Mouse (Mus musculus): ENCODE data around the gene Acaca. TPM values are rescaled to one million over a fixed set of nuclear protein-coding genes. Genes with fewer than 3 reads are reported as not detected.

Gene Acaca
- polyA plus RNA-seq, 1 experiment from 2014 or later: 20.5 TPM

GRCm38 (mm10) chr11:84348843-84349825 is 219.7 kb downstream of the Acaca start:
- H3K9me3 ChIP-seq (ENCODE audit: low read depth, low read length): no peaks in the 10 kb centered on the region
- H3K4me2 ChIP-seq: no peak overlapping the region
- DNase-seq (no peak), ATAC-seq (ENCODE audit: insufficient read depth) (no peak)
- TF ChIP-seq CTCF (IDR thresholded peaks at IDR 0.05; ENCODE audit: low read depth): no peak
- no peaks in the 10 kb centered on the region for H3K4me1 ChIP-seq (ENCODE audit: insufficient read depth)
- WGBS: 57% methylated on average over 16 of the region's 16 CpGs
- no peak overlapping the region for H3K9ac ChIP-seq
- 0 out of 2 replicates have a peak, but pooled peaks cover 3% of the 10 kb centered on the region for H3K36me3 ChIP-seq (ENCODE audit: insufficient read depth)
- no peaks in the 10 kb centered on the region for H3K27me3 ChIP-seq (ENCODE audit: insufficient read depth, low read length)
- H3K4me3 ChIP-seq (ENCODE audit: low read depth, low read length): no peak overlapping the region
- H3K27ac ChIP-seq (ENCODE audit: low read depth): no peak overlapping the region

- Histone ChIP-seq H3K27ac (ENCODE audit: low read depth) (no peak overlapping the region), H3K4me3 (ENCODE audit: low read depth, low read length) (no peak overlapping the region), H3K27me3 (ENCODE audit: insufficient read depth, low read length) (no peaks in the 10 kb centered on the region), H3K4me2 (no peak overlapping the region), H3K36me3 (ENCODE audit: insufficient read depth) (no peaks in the 10 kb centered on the region), H3K9me3 (ENCODE audit: low read depth, low read length) (no peaks in the 10 kb centered on the region), H3K4me1 (ENCODE audit: insufficient read depth) (no peaks in the 10 kb centered on the region), H3K9ac (no peak overlapping the region)
- WGBS: 79% methylated on average over 1 of the region's 1 CpGs
- ATAC-seq (ENCODE audit: insufficient read depth): no peak
- no peak for DNase-seq
- TF ChIP-seq CTCF (IDR thresholded peaks at IDR 0.05; ENCODE audit: low read depth): no peak
Measured at GRCm38 (mm10) chr11:84351150-84351549, 221.7 kb downstream of the Acaca start.

GRCm38 (mm10) chr11:84353058-84353726 is 223.7 kb downstream of the Acaca start:
- DNase-seq (no peak), ATAC-seq (ENCODE audit: insufficient read depth) (no peak)
- Histone ChIP-seq H3K4me1 (ENCODE audit: insufficient read depth) (no peaks in the 10 kb centered on the region), H3K9ac (no peak overlapping the region), H3K36me3 (ENCODE audit: insufficient read depth) (no peaks in the 10 kb centered on the region), H3K9me3 (ENCODE audit: low read depth, low read length) (no peaks in the 10 kb centered on the region), H3K27me3 (ENCODE audit: insufficient read depth, low read length) (no peaks in the 10 kb centered on the region), H3K4me3 (ENCODE audit: low read depth, low read length) (no peak overlapping the region), H3K27ac (ENCODE audit: low read depth) (no peak overlapping the region), H3K4me2 (no peak overlapping the region)
- TF ChIP-seq CTCF (IDR thresholded peaks at IDR 0.05; ENCODE audit: low read depth): no peak
- WGBS: 88% methylated on average over 7 of the region's 7 CpGs

GRCm38 (mm10) chr11:84357304-84357703 is 227.8 kb downstream of the Acaca start:
- TF ChIP-seq CTCF (IDR thresholded peaks at IDR 0.05; ENCODE audit: low read depth): no peak
- no peak overlapping the region for H3K9ac ChIP-seq
- no peak for ATAC-seq (ENCODE audit: insufficient read depth)

GRCm38 (mm10) chr11:84357771-84358170 is 228.3 kb downstream of the Acaca start:
- Histone ChIP-seq H3K4me1 (ENCODE audit: insufficient read depth) (no peaks in the 10 kb centered on the region), H3K4me3 (ENCODE audit: low read depth, low read length) (no peak overlapping the region), H3K9me3 (ENCODE audit: low read depth, low read length) (no peaks in the 10 kb centered on the region), H3K4me2 (no peak overlapping the region), H3K27me3 (ENCODE audit: insufficient read depth, low read length) (no peaks in the 10 kb centered on the region), H3K9ac (no peak overlapping the region), H3K36me3 (ENCODE audit: insufficient read depth) (no peaks in the 10 kb centered on the region), H3K27ac (ENCODE audit: low read depth) (no peak overlapping the region)
- no peak for ATAC-seq (ENCODE audit: insufficient read depth)
- no peak for TF ChIP-seq CTCF (IDR thresholded peaks at IDR 0.05; ENCODE audit: low read depth)
- DNase-seq: no peak
- WGBS: 52% methylated on average over 2 of the region's 2 CpGs

More at GRCm38 (mm10) chr11:84357304-84357703, 227.8 kb downstream of the Acaca start:
- Histone ChIP-seq H3K4me1 (ENCODE audit: insufficient read depth) (no peaks in the 10 kb centered on the region), H3K27ac (ENCODE audit: low read depth) (no peak overlapping the region), H3K36me3 (ENCODE audit: insufficient read depth) (no peaks in the 10 kb centered on the region), H3K27me3 (ENCODE audit: insufficient read depth, low read length) (no peaks in the 10 kb centered on the region), H3K4me3 (ENCODE audit: low read depth, low read length) (no peak overlapping the region), H3K9me3 (ENCODE audit: low read depth, low read length) (no peaks in the 10 kb centered on the region), H3K4me2 (no peak overlapping the region)
- WGBS: 82% methylated on average over 3 of the region's 3 CpGs
- DNase-seq: no peak

- ATAC-seq (ENCODE audit: insufficient read depth) (no peak), DNase-seq (no peak)
- Histone ChIP-seq H3K27ac (ENCODE audit: low read depth) (no peak overlapping the region), H3K4me2 (no peak overlapping the region), H3K9ac (no peak overlapping the region), H3K27me3 (ENCODE audit: insufficient read depth, low read length) (no peaks in the 10 kb centered on the region), H3K4me3 (ENCODE audit: low read depth, low read length) (no peak overlapping the region), H3K36me3 (ENCODE audit: insufficient read depth) (peaks cover 12% of the 10 kb centered on the region; the same call in 1 of the 2 replicates), H3K4me1 (ENCODE audit: insufficient read depth) (no peaks in the 10 kb centered on the region), H3K9me3 (ENCODE audit: low read depth, low read length) (no peaks in the 10 kb centered on the region)
- WGBS: 91% methylated on average over 5 of the region's 5 CpGs
- TF ChIP-seq CTCF (IDR thresholded peaks at IDR 0.05; ENCODE audit: low read depth): no peak
Measured at GRCm38 (mm10) chr11:84361551-84361950, 232.1 kb downstream of the Acaca start.
